ENCODE assay signal across 8 mouse cellular contexts in genomic region chr13:19395688-19396354, GRCm38 (mm10). TPM values are rescaled to one million over a fixed set of nuclear protein-coding genes. Genes with fewer than 3 reads are reported as not detected.
DNase-seq lines count a peak whose midpoint lies in the region; ATAC-seq and TF ChIP-seq lines count a peak whose summit lies in the region.

TSS of gene Stard3nl (minus strand) at chr13:19395795.

- WGBS in bone marrow, adult 2 months, result under 1% methylated on average over 37 of the region's 37 CpGs
- under 1% methylated on average over 37 of the region's 37 CpGs for WGBS in embryonic facial prominence, embryonic 15.5 days
- under 1% methylated on average over 37 of the region's 37 CpGs for WGBS in limb, embryonic 14.5 days
- under 1% methylated on average over 37 of the region's 37 CpGs for WGBS in midbrain, postnatal 0 days

- peak within 1 kb of the TSS; percentile 93 for H3K9ac ChIP-seq in embryonic facial prominence, embryonic 15.5 days
- H3K9ac ChIP-seq in limb, embryonic 14.5 days (ENCODE audit: low read depth, low read length, severe bottlenecking), result peak within 1 kb of the TSS; percentile 82
- H3K9ac ChIP-seq in midbrain, postnatal 0 days (replicated peaks; ENCODE audit: low read length, poor library complexity, severe bottlenecking), result peak within 1 kb of the TSS; percentile 80

- DNase-seq in 416B (ENCODE audit: low read depth), result peak; percentile 99
- peak; percentile 99 for DNase-seq in heart, adult 8-10 months (ENCODE audit: low spot score)
- DNase-seq in kidney, adult 9 months, result peak; percentile 100
- peak; percentile 99 for DNase-seq in limb, embryonic 14.5 days (ENCODE audit: low spot score)
- DNase-seq in midbrain, postnatal 0 days (ENCODE audit: low spot score), result peak; percentile 99
- DNase-seq in spleen, postnatal 14 days (ENCODE audit: low spot score in 2 of 2), result peak; percentile 95 to 98

- H3K4me2 ChIP-seq in embryonic facial prominence, embryonic 15.5 days (replicated peaks), result peak within 1 kb of the TSS; percentile 50
- H3K4me2 ChIP-seq in limb, embryonic 14.5 days (replicated peaks; ENCODE audit: low read depth, low read length, severe bottlenecking), result peak within 1 kb of the TSS; percentile 61
- peak within 1 kb of the TSS; percentile 56 for H3K4me2 ChIP-seq in midbrain, postnatal 0 days (ENCODE audit: low read depth, low read length, poor library complexity, severe bottlenecking)

- peaks cover 2% of the 10 kb centered on the region; the same call in 1 of the 2 replicates for H3K4me1 ChIP-seq in bone marrow, adult 2 months (ENCODE audit: control insufficient read depth, insufficient read depth, low read length)
- peaks cover 11% of the 10 kb centered on the region for H3K4me1 ChIP-seq in embryonic facial prominence, embryonic 15.5 days
- H3K4me1 ChIP-seq in limb, embryonic 14.5 days (ENCODE audit: control insufficient read depth, insufficient read depth, low read length), result 0 out of 2 replicates have a peak, but pooled peaks cover 8% of the 10 kb centered on the region
- H3K4me1 ChIP-seq in midbrain, postnatal 0 days (ENCODE audit: insufficient read depth, low read length), result peaks cover 7% of the 10 kb centered on the region; the same call in 1 of the 2 replicates

- H3K27ac ChIP-seq in bone marrow, adult 2 months (ENCODE audit: control insufficient read depth, insufficient read depth, low read depth, low read length, poor library complexity), result peak within 1 kb of the TSS; percentile 88
- H3K27ac ChIP-seq in embryonic facial prominence, embryonic 15.5 days (replicated peaks), result peak within 1 kb of the TSS; percentile 92
- peak within 1 kb of the TSS; percentile 90 for H3K27ac ChIP-seq in limb, embryonic 14.5 days (replicated peaks; ENCODE audit: low read depth, low read length)
- peak within 1 kb of the TSS; percentile 89 for H3K27ac ChIP-seq in midbrain, postnatal 0 days (ENCODE audit: low read depth, low read length)

- no peaks in the 10 kb centered on the region for H3K27me3 ChIP-seq in embryonic facial prominence, embryonic 15.5 days
- no peaks in the 10 kb centered on the region for H3K27me3 ChIP-seq in limb, embryonic 14.5 days (ENCODE audit: control insufficient read depth, insufficient read depth, low read length)
- H3K27me3 ChIP-seq in midbrain, postnatal 0 days (ENCODE audit: insufficient read depth, low read length), result no peaks in the 10 kb centered on the region

- H3K4me3 ChIP-seq in bone marrow, adult 2 months (replicated peaks; ENCODE audit: control insufficient read depth, low read depth, low read length), result peak within 1 kb of the TSS; percentile 99
- peak within 1 kb of the TSS; percentile 86 for H3K4me3 ChIP-seq in embryonic facial prominence, embryonic 15.5 days (replicated peaks)
- H3K4me3 ChIP-seq in limb, embryonic 14.5 days (replicated peaks; ENCODE audit: low read length), result peak within 1 kb of the TSS; percentile 72
- H3K4me3 ChIP-seq in midbrain, postnatal 0 days (ENCODE audit: low read depth, low read length), result peak within 1 kb of the TSS; percentile 59

- ATAC-seq in embryonic facial prominence, embryonic 15.5 days (ENCODE audit: insufficient number of reproducible peaks, low FRiP score, low TSS enrichment, low read depth), result peak; percentile 98
- peak; percentile 100 for ATAC-seq in limb, embryonic 14.5 days (ENCODE audit: low FRiP score, low read depth)
- peak; percentile 99 for ATAC-seq in midbrain, postnatal 0 days (ENCODE audit: low FRiP score)

- TF ChIP-seq CTCF in bone marrow, adult 2 months (IDR thresholded peaks at IDR 0.05; ENCODE audit: control insufficient read depth, insufficient read depth, low read length), result peak; percentile 7; the same call in 1 of the 2 replicates
- TF ChIP-seq CTCF in midbrain, postnatal 0 days (IDR thresholded peaks at IDR 0.05), result peak; percentile 26; the same call in 1 of the 2 replicates

- peak; percentile 82; the same call in 1 of the 2 replicates for TF ChIP-seq POLR2A in bone marrow, adult 2 months (IDR thresholded peaks at IDR 0.05; ENCODE audit: borderline replicate concordance, control insufficient read depth, low read depth, low read length)
- peak; percentile 93; the same call in 1 of the 2 replicates for TF ChIP-seq POLR2A in limb, embryonic 14.5 days (IDR thresholded peaks at IDR 0.05; ENCODE audit: borderline replicate concordance, extremely low read depth, insufficient read depth, insufficient read length)

- H3K36me3 ChIP-seq in embryonic facial prominence, embryonic 15.5 days, result no peaks in the 10 kb centered on the region
- H3K36me3 ChIP-seq in limb, embryonic 14.5 days (ENCODE audit: control insufficient read depth, insufficient read depth, low read length), result no peaks in the 10 kb centered on the region
- no peaks in the 10 kb centered on the region for H3K36me3 ChIP-seq in midbrain, postnatal 0 days (ENCODE audit: insufficient read depth, low read length)

- H3K9me3 ChIP-seq in embryonic facial prominence, embryonic 15.5 days (replicated peaks), result no peaks in the 10 kb centered on the region
- no peaks in the 10 kb centered on the region for H3K9me3 ChIP-seq in limb, embryonic 14.5 days (ENCODE audit: control insufficient read depth, low read length)
- no peaks in the 10 kb centered on the region for H3K9me3 ChIP-seq in midbrain, postnatal 0 days (ENCODE audit: low read length)

RNA-seq across cellular contexts. Expression of gene Stard3nl, which starts in this region (rescaled TPM):
- polyA plus RNA-seq in bone marrow, adult 2 months (2011; ENCODE audit: insufficient read depth, insufficient read length, low replicate concordance, missing spikeins), result 7.4 and 10.7 TPM in 2 replicates
- 88.8 and 89.6 TPM in 2 replicates for polyA plus RNA-seq in embryonic facial prominence, embryonic 15.5 days (2015; fragmentation: Nextera tagmentation; extraction: Ambion mirVana)
- total RNA-seq in heart, adult 8-10 months (2022), result 10 to 100 TPM; 13.4 to 18.3 (median 15.2) TPM
- polyA plus RNA-seq in limb, embryonic 14.5 days (2012; rRNA removed), result 61.7 and 63.5 TPM in 2 replicates
- polyA plus RNA-seq in limb, embryonic 14.5 days (2014; fragmentation: Nextera tagmentation; extraction: Ambion mirVana), result 75.9 and 83.1 TPM in 2 replicates
- 71.6 and 95.1 TPM in 2 replicates for total RNA-seq in midbrain, postnatal 0 days (2014; rRNA removed)
- polyA plus RNA-seq in midbrain, postnatal 0 days (2015; fragmentation: Nextera tagmentation; extraction: Ambion mirVana), result 210 and 215 TPM in 2 replicates

Comparison
In these comparisons a context has a peak if more than half of its experiments do, and no peak if none do; other contexts are left out.
1. Peak in every context shown above with its lines: DNase-seq, ATAC-seq, H3K4me3 ChIP-seq and H3K27ac ChIP-seq.